In the genomic region with DNA sequence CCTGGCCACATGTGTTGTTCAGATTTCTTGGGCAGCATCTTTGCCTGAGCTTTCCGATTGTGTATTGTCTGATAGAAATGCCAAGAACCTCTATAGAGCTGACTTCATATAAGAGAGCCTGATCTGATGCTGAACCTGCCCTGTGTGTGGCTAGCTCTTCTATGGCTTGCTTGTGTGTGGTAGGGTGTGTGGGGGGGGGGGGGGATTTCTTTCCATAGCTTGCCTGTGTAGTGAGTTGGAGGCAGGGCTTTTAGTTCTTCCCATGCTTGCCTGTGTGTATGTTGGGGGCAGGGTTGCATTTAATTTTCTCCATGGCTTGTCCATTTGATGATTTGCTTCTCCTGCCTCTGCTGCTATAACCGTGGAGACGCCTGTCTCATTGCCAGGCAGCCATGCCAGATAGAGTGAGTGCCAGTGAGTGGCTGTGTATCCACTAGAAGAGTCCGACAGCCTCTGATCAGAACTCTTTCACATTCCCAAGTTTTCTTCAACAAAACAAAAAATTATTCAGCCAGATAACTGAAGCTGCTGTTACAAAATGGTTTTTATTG, we compare ENCODE assay signal across 14 mouse cellular contexts. TPM values are rescaled to one million over a fixed set of nuclear protein-coding genes. Genes with fewer than 3 reads are reported as not detected.
A peak's percentile ranks its signal among the peaks of the same experiment; 100 is the strongest.
DNase-seq lines count a peak whose midpoint lies in the region; ATAC-seq lines count a peak whose summit lies in the region.
"Had no signal": no experiment of that assay in that cellular context is flagged by ENCODE, and none has a peak within 500 bp of the region (broad histone marks: within the 10 kb centered on the region; RNA-seq: fewer than 3 reads in every experiment).

No protein-coding gene starts in this region.

- no peaks in the 10 kb centered on the region for H3K27me3 ChIP-seq in midbrain, embryonic 16.5 days (ENCODE audit: control insufficient read depth, insufficient read depth, low read depth, low read length)

- ATAC-seq in midbrain, embryonic 16.5 days, result no peak

- peaks cover 14% of the 10 kb centered on the region; the same call in 1 of the 2 replicates for H3K36me3 ChIP-seq in midbrain, embryonic 16.5 days (ENCODE audit: control insufficient read depth, insufficient read depth, low read length)

- intact Hi-C loops in heart, postnatal 10 days (cut with DNase I), result no loop called here
- intact Hi-C loops in heart, postnatal 25 days (cut with DNase I), result no loop called here

- no peak overlapping the region for H3K4me3 ChIP-seq in midbrain, embryonic 16.5 days (ENCODE audit: low read depth, low read length)
- H3K4me3 ChIP-seq: erythroblast, embryonic 14.5 days had no signal

- no peaks in the 10 kb centered on the region for H3K9me3 ChIP-seq in midbrain, embryonic 16.5 days (replicated peaks; ENCODE audit: control insufficient read depth, low read length, poor library complexity, severe bottlenecking)

- H3K27ac ChIP-seq in midbrain, embryonic 16.5 days (ENCODE audit: low read length), result 0 out of 2 replicates have a peak overlapping the region, but pooled peaks have one; percentile 5
- H3K27ac ChIP-seq: macrophage had no signal

- H3K9ac ChIP-seq in midbrain, embryonic 16.5 days (ENCODE audit: low read depth, low read length), result no peak overlapping the region

- H3K4me1 ChIP-seq in midbrain, embryonic 16.5 days (ENCODE audit: control insufficient read depth, insufficient read depth, low read length), result peaks cover 2% of the 10 kb centered on the region; the same call in 1 of the 2 replicates

- WGBS in midbrain, embryonic 16.5 days, result 71% methylated on average over 4 of the region's 4 CpGs

- peak; percentile 19 to 33 for DNase-seq in heart, postnatal 10 days
- DNase-seq in heart, postnatal 25 days (ENCODE audit: low spot score), result no peak
- peak; percentile 65 to 67 for DNase-seq in right cerebral cortex, postnatal 10 days (ENCODE audit: low spot score in 2 of 2)
- no peak for DNase-seq in right cerebral cortex, postnatal 36 days (ENCODE audit: low spot score in 2 of 2)
- peak; percentile 29 to 38 for DNase-seq in layer of hippocampus, adult 8-10 months (ENCODE audit: low spot score in 2 of 2)
- DNase-seq in embryo, embryonic 11 days, result no peak
- DNase-seq in kidney, postnatal 25 days, result no peak
- DNase-seq: adrenal gland, adult 2 months had no signal

- no peak overlapping the region for H3K4me2 ChIP-seq in midbrain, embryonic 16.5 days (ENCODE audit: low read length)

RNA-seq across cellular contexts. Expression of a gene that starts 28.4 kb away (rescaled TPM):
- total RNA-seq in heart, postnatal 10 days (2021), result under 1 TPM; 0.17 to 0.42 TPM
- not detected for total RNA-seq in heart, postnatal 25 days (2021)
- total RNA-seq in layer of hippocampus, adult 8-10 months (2022), result 1 to 10 TPM in 3 of 4 experiments, under 1 TPM in 1; 0.93 to 2.1 (median 1.2) TPM
- 0.54 and 0.63 TPM in 2 replicates for polyA plus RNA-seq in midbrain, embryonic 16.5 days (2015; fragmentation: Nextera tagmentation; extraction: Ambion mirVana)
- total RNA-seq: neutrophil, adult 5-6 weeks had no signal
- polyA plus RNA-seq: erythroblast, embryonic 14.5 days; macrophage had no signal

RNA-seq across cellular contexts. Expression of a gene that starts 29.0 kb away (rescaled TPM):
- 100 to 1,000 TPM; 106 to 108 TPM for total RNA-seq in heart, postnatal 10 days (2021)
- total RNA-seq in heart, postnatal 25 days (2021), result 10 to 100 TPM; 85.1 to 94.2 TPM
- 100 to 1,000 TPM; 150 to 156 (median 153) TPM for total RNA-seq in layer of hippocampus, adult 8-10 months (2022)
- polyA plus RNA-seq in midbrain, embryonic 16.5 days (2015; fragmentation: Nextera tagmentation; extraction: Ambion mirVana), result 207 and 225 TPM in 2 replicates

RNA-seq across cellular contexts. Expression of a gene that starts 39.5 kb away (rescaled TPM):
- not detected for total RNA-seq in heart, postnatal 10 days (2021)
- total RNA-seq in heart, postnatal 25 days (2021), result not detected
- not detected for total RNA-seq in layer of hippocampus, adult 8-10 months (2022)
- polyA plus RNA-seq in midbrain, embryonic 16.5 days (2015; fragmentation: Nextera tagmentation; extraction: Ambion mirVana), result 2.6 and 2.7 TPM in 2 replicates
- total RNA-seq: adrenal gland, adult 2 months; ES-E14; left cerebral cortex, adult 18-20 months; neutrophil, adult 5-6 weeks had no signal
- polyA plus RNA-seq: adrenal gland, adult 2 months; erythroblast, embryonic 14.5 days; macrophage had no signal

RNA-seq across cellular contexts. Expression of a gene that starts 59.6 kb away (rescaled TPM):
- 10 to 100 TPM; 32.4 to 34.0 TPM for total RNA-seq in heart, postnatal 10 days (2021)
- total RNA-seq in heart, postnatal 25 days (2021), result 10 to 100 TPM; 20.1 to 20.3 TPM
- 10 to 100 TPM; 53.4 to 60.4 (median 58.8) TPM for total RNA-seq in layer of hippocampus, adult 8-10 months (2022)
- polyA plus RNA-seq in midbrain, embryonic 16.5 days (2015; fragmentation: Nextera tagmentation; extraction: Ambion mirVana), result 94.6 and 111 TPM in 2 replicates

Comparison
In these comparisons a context has a peak if more than half of its experiments do, and no peak if none do; other contexts are left out.
1. DNase-seq: peak in heart, postnatal 10 days (2 of 2), right cerebral cortex, postnatal 10 days (2 of 2) and layer of hippocampus, adult 8-10 months (2 of 2); none in heart, postnatal 25 days (single experiment), right cerebral cortex, postnatal 36 days (0 of 2), embryo, embryonic 11 days (single experiment) and kidney, postnatal 25 days (0 of 2).